Comparison of ENCODE assay signal across 8 mouse cellular contexts in the genomic region with DNA sequence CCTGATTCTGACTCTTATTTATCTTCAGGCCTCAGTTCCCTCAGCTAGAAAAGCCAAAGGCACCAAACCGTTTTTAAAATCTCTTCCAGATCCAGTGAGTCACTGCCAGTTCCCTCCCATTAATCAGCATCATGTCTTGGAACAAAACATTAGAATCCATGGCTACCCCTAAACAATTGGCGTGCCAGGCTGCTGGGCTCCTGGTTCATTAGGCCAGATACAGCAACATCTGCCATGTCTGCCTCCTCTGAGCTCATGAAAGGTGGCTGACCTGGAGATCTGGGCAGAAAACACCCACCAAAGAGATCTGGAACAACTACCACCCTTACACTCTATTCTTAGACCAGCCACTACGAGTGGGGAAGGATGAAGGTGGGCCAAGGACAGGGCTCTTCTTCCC. TPM values are rescaled to one million over a fixed set of nuclear protein-coding genes. Genes with fewer than 3 reads are reported as not detected.
DNase-seq lines count a peak whose midpoint lies in the region; ATAC-seq and TF ChIP-seq lines count a peak whose summit lies in the region.

No protein-coding gene starts in this region.

- H3K27me3 ChIP-seq in kidney, postnatal 0 days (ENCODE audit: insufficient read depth, low read length): no peaks in the 10 kb centered on the region
- H3K27me3 ChIP-seq in embryonic facial prominence, embryonic 12.5 days: no peaks in the 10 kb centered on the region
- no peaks in the 10 kb centered on the region for H3K27me3 ChIP-seq in hindbrain, embryonic 10.5 days (ENCODE audit: insufficient read depth, poor library complexity, severe bottlenecking)
- no peaks in the 10 kb centered on the region for H3K27me3 ChIP-seq in midbrain, embryonic 13.5 days

- peaks cover 8% of the 10 kb centered on the region; the same call in 1 of the 2 replicates for H3K4me1 ChIP-seq in kidney, postnatal 0 days (replicated peaks; ENCODE audit: insufficient read depth, low read length)
- peaks cover 8% of the 10 kb centered on the region; the same call in 1 of the 2 replicates for H3K4me1 ChIP-seq in embryonic facial prominence, embryonic 12.5 days
- H3K4me1 ChIP-seq in hindbrain, embryonic 10.5 days (replicated peaks): peaks cover 16% of the 10 kb centered on the region
- peaks cover 12% of the 10 kb centered on the region for H3K4me1 ChIP-seq in midbrain, embryonic 13.5 days (replicated peaks)

- whole genome bisulfite sequencing in kidney, postnatal 0 days: 69% methylated on average over 3 of the region's 3 CpGs
- 84% methylated on average over 3 of the region's 3 CpGs for WGBS in embryonic facial prominence, embryonic 12.5 days
- WGBS in hindbrain, embryonic 10.5 days: 76% methylated on average over 3 of the region's 3 CpGs
- WGBS in midbrain, embryonic 13.5 days: 79% methylated on average over 3 of the region's 3 CpGs

- ATAC-seq in kidney, postnatal 0 days (replicated peaks; ENCODE audit: low FRiP score, low read depth): no peak
- no peak for ATAC-seq in embryonic facial prominence, embryonic 12.5 days (ENCODE audit: insufficient number of reproducible peaks, insufficient read depth, low FRiP score, low TSS enrichment)
- no peak for ATAC-seq in midbrain, embryonic 13.5 days

- no peak overlapping the region; the same call in 1 of the 2 replicates for H3K9ac ChIP-seq in kidney, postnatal 0 days (ENCODE audit: low read depth, low read length)
- H3K9ac ChIP-seq in embryonic facial prominence, embryonic 12.5 days: no peak overlapping the region
- peak overlapping the region; percentile 88 for H3K9ac ChIP-seq in midbrain, embryonic 13.5 days (replicated peaks)

- no peak for TF ChIP-seq CTCF in kidney, postnatal 0 days (IDR thresholded peaks at IDR 0.05; ENCODE audit: low read depth)

- no peaks in the 10 kb centered on the region for H3K9me3 ChIP-seq in kidney, postnatal 0 days (replicated peaks; ENCODE audit: low read length)
- H3K9me3 ChIP-seq in embryonic facial prominence, embryonic 12.5 days: no peaks in the 10 kb centered on the region
- no peaks in the 10 kb centered on the region for H3K9me3 ChIP-seq in hindbrain, embryonic 10.5 days
- H3K9me3 ChIP-seq in midbrain, embryonic 13.5 days: no peaks in the 10 kb centered on the region

- H3K4me3 ChIP-seq in kidney, postnatal 0 days (replicated peaks; ENCODE audit: low read depth, low read length): no peak overlapping the region
- H3K4me3 ChIP-seq in embryonic facial prominence, embryonic 12.5 days: peak overlapping the region; percentile 79; the same call in 1 of the 2 replicates
- H3K4me3 ChIP-seq in hindbrain, embryonic 10.5 days: peak overlapping the region; percentile 90
- peak overlapping the region; percentile 91; the same call in 1 of the 2 replicates for H3K4me3 ChIP-seq in midbrain, embryonic 13.5 days (replicated peaks)

- no peak for DNase-seq in kidney, postnatal 0 days (ENCODE audit: low spot score)
- no peak for DNase-seq in kidney, adult 18-20 months
- DNase-seq in hindbrain, embryonic 10.5 days (ENCODE audit: low spot score): no peak
- no peak for DNase-seq in right cerebral cortex, postnatal 14 days
- DNase-seq in retina, postnatal 1 day: no peak
- DNase-seq in thymus, postnatal 14 days: no peak

- H3K36me3 ChIP-seq in kidney, postnatal 0 days (ENCODE audit: insufficient read depth, low read length): peaks cover 11% of the 10 kb centered on the region; the same call in 1 of the 2 replicates
- H3K36me3 ChIP-seq in embryonic facial prominence, embryonic 12.5 days: peaks cover 18% of the 10 kb centered on the region
- peaks cover 32% of the 10 kb centered on the region for H3K36me3 ChIP-seq in hindbrain, embryonic 10.5 days
- peaks cover 33% of the 10 kb centered on the region for H3K36me3 ChIP-seq in midbrain, embryonic 13.5 days

- no peak overlapping the region for H3K27ac ChIP-seq in kidney, postnatal 0 days
- no peak overlapping the region for H3K27ac ChIP-seq in embryonic facial prominence, embryonic 12.5 days
- H3K27ac ChIP-seq in hindbrain, embryonic 10.5 days: no peak overlapping the region
- H3K27ac ChIP-seq in midbrain, embryonic 13.5 days: no peak overlapping the region

- peak overlapping the region; percentile 91 for H3K4me2 ChIP-seq in kidney, postnatal 0 days (ENCODE audit: low read length)
- peak overlapping the region; percentile 64 for H3K4me2 ChIP-seq in embryonic facial prominence, embryonic 12.5 days (replicated peaks)
- peak overlapping the region; percentile 91 for H3K4me2 ChIP-seq in midbrain, embryonic 13.5 days (replicated peaks)

RNA-seq across cellular contexts. Expression of a gene that starts 1.3 kb away (rescaled TPM):
- polyA plus RNA-seq in kidney, postnatal 0 days (2015; fragmentation: Nextera tagmentation; extraction: Ambion mirVana): 10.3 and 10.4 TPM in 2 replicates
- 10.7 and 11.0 TPM in 2 replicates for polyA plus RNA-seq in embryonic facial prominence, embryonic 12.5 days (2016; fragmentation: Nextera tagmentation; extraction: Ambion mirVana)
- 10.4 and 10.8 TPM in 2 replicates for polyA plus RNA-seq in hindbrain, embryonic 10.5 days (2016; fragmentation: Nextera tagmentation; extraction: Ambion mirVana)
- 12.1 and 12.7 TPM in 2 replicates for polyA plus RNA-seq in midbrain, embryonic 13.5 days (2015; fragmentation: Nextera tagmentation; extraction: Ambion mirVana)

RNA-seq across cellular contexts. Expression of a gene that starts 21.0 kb away (rescaled TPM):
- polyA plus RNA-seq in kidney, postnatal 0 days (2015; fragmentation: Nextera tagmentation; extraction: Ambion mirVana): 27.4 and 29.8 TPM in 2 replicates
- polyA plus RNA-seq in embryonic facial prominence, embryonic 12.5 days (2016; fragmentation: Nextera tagmentation; extraction: Ambion mirVana): not detected in 2 replicates
- not detected in 2 replicates for polyA plus RNA-seq in hindbrain, embryonic 10.5 days (2016; fragmentation: Nextera tagmentation; extraction: Ambion mirVana)
- 0.18 TPM in 1 of 2 replicates, not detected in the other for polyA plus RNA-seq in midbrain, embryonic 13.5 days (2015; fragmentation: Nextera tagmentation; extraction: Ambion mirVana)

RNA-seq across cellular contexts. Expression of a gene that starts 32.9 kb away (rescaled TPM):
- polyA plus RNA-seq in kidney, postnatal 0 days (2015; fragmentation: Nextera tagmentation; extraction: Ambion mirVana): 0.64 and 0.74 TPM in 2 replicates
- 7.5 and 10.4 TPM in 2 replicates for polyA plus RNA-seq in embryonic facial prominence, embryonic 12.5 days (2016; fragmentation: Nextera tagmentation; extraction: Ambion mirVana)
- 19.0 and 54.8 TPM in 2 replicates for polyA plus RNA-seq in hindbrain, embryonic 10.5 days (2016; fragmentation: Nextera tagmentation; extraction: Ambion mirVana)
- polyA plus RNA-seq in midbrain, embryonic 13.5 days (2015; fragmentation: Nextera tagmentation; extraction: Ambion mirVana): 114 and 121 TPM in 2 replicates

RNA-seq across cellular contexts. Expression of a gene that starts 35.5 kb away (rescaled TPM):
- polyA plus RNA-seq in kidney, postnatal 0 days (2015; fragmentation: Nextera tagmentation; extraction: Ambion mirVana): 21.6 and 24.3 TPM in 2 replicates
- not detected in 2 replicates for polyA plus RNA-seq in embryonic facial prominence, embryonic 12.5 days (2016; fragmentation: Nextera tagmentation; extraction: Ambion mirVana)
- polyA plus RNA-seq in hindbrain, embryonic 10.5 days (2016; fragmentation: Nextera tagmentation; extraction: Ambion mirVana): not detected in 2 replicates
- polyA plus RNA-seq in midbrain, embryonic 13.5 days (2015; fragmentation: Nextera tagmentation; extraction: Ambion mirVana): not detected in 2 replicates

RNA-seq across cellular contexts. Expression of a gene that starts 46.6 kb away (rescaled TPM):
- 74.9 and 78.2 TPM in 2 replicates for polyA plus RNA-seq in kidney, postnatal 0 days (2015; fragmentation: Nextera tagmentation; extraction: Ambion mirVana)
- 85.4 and 87.3 TPM in 2 replicates for polyA plus RNA-seq in embryonic facial prominence, embryonic 12.5 days (2016; fragmentation: Nextera tagmentation; extraction: Ambion mirVana)
- polyA plus RNA-seq in hindbrain, embryonic 10.5 days (2016; fragmentation: Nextera tagmentation; extraction: Ambion mirVana): 89.2 and 93.3 TPM in 2 replicates
- 77.3 and 79.4 TPM in 2 replicates for polyA plus RNA-seq in midbrain, embryonic 13.5 days (2015; fragmentation: Nextera tagmentation; extraction: Ambion mirVana)

Comparison
In these comparisons a context has a peak if more than half of its experiments do, and no peak if none do; other contexts are left out.
1. RNA of a gene that starts 21.0 kb away (polyA plus RNA-seq): 27.4 to 29.8 TPM in kidney, postnatal 0 days; not detected in embryonic facial prominence, embryonic 12.5 days, not detected in hindbrain, embryonic 10.5 days and 0.18 TPM in midbrain, embryonic 13.5 days; every median in the first group is over 10 times any median in the second.
2. Peak in every context shown above with its lines, with median percentiles within 50 percentile points of each other: H3K4me2 ChIP-seq.